Mouse (Mus musculus) brown adipose tissue, adult 24 weeks (tissue): Measurements from ENCODE around the gene Gm47985. TPM values are rescaled to one million over a fixed set of nuclear protein-coding genes. Genes with fewer than 3 reads are reported as not detected.
"Not testable (repeated sequence)": the region's sequence is repeated elsewhere in the genome, so short reads cannot be mapped to it uniquely, and the experiment has no call there.

Experiments
- H3K27ac ChIP-seq: fragments of 200-500 bp; replicated peaks from 2 replicates; pipeline ENCODE4 v1.5.1; 2012; ENCODE audit warnings: low read depth, mild to moderate bottlenecking, low read length
- H3K4me1 ChIP-seq: fragments of 200-500 bp; 2 replicates; pipeline ENCODE4 v1.6.1; 2012; ENCODE audit warnings: low read length, mixed read lengths; ENCODE audit not compliant: control insufficient read depth, insufficient read depth, insufficient read length
- H3K4me3 ChIP-seq: fragments of 200-500 bp; 2 replicates; pipeline ENCODE4 v1.5.1; 2012; ENCODE audit warnings: low read depth, mild to moderate bottlenecking, low read length, moderate library complexity; ENCODE audit not compliant: insufficient read depth
- polyA plus RNA-seq: library from polyadenylated mRNA; stranded (reverse); fragments of >200 nt; gene quantifications from 2 replicates; pipeline ENCODE4 v1.2.4, GENCODE M21; 2012; ENCODE audit not compliant: missing spikeins, insufficient read depth, insufficient read length

The Gm47985 gene
- polyA plus RNA-seq, result not detected in 2 replicates

DNA sequence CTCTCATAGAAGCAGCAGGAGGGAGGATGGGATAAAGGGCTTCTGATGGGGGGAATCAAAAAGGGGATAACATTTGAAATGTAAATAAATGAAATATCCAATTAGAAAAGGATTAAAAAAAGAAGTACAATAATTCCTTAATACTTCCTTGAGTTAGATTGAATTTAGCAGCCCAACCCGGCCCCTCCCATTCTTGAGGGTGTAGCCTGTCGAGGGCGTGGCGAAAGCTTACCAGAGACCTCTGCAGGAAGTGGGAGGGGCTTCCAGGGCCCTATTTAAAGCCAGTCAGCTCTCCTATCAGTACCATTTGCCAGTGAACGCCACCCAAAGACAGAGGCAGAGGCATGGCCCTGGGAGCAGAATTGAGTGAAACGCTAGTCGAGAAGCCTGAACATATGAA is at the start of gene Gm47985:
Gm47985 (plus strand) TSS at position 272 of the 400 bp plus-strand sequence.
- not testable (repeated sequence) for H3K4me1 ChIP-seq, H3K27ac ChIP-seq, H3K4me3 ChIP-seq

DNA sequence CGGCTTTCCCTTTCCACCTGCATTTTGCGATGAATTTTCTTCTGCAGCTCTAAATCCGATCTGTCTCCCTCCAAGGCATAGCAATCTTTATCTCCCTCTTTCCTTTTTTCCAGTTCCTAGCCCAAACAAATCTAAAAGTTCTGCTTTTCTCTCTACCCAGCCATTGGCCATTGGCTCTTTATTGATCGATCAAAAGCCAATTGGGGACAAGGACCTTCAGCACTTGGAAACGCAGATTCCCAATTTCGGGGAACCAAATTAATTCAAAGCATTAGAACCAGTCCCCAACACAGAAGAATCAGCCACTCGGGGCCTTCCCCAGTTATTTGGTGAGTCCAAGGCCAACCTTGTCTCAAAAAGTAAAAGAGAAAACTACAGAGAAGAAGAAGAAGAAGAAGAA is 49.7 kb upstream of the Gm47985 start:
- H3K27ac ChIP-seq, result no peak overlapping the region
- H3K4me3 ChIP-seq, result no peak overlapping the region
- H3K4me1 ChIP-seq, result peaks cover 1% of the 10 kb centered on the region

DNA sequence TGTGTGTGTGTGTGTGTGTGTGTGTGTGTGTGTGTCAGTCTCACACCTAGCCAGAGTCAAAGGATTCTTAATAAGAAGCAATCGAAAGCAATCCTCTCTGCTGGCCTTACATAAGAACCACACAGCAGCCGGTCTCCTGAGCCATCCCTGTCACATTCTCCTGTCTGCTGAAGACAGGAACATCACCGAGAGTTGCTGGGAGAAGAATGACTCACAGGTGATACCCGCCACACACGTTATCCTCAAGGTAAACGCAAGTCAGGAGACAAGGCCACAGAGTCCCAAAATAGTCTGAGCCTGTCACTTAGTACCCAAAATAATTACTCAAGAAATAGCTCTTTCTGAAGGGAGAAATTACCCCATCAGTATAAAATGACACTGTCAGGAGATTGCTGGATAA is 43.9 kb upstream of the Gm47985 start:
- H3K4me1 ChIP-seq, result no peaks in the 10 kb centered on the region
- no peak overlapping the region for H3K27ac ChIP-seq
- H3K4me3 ChIP-seq, result no peak overlapping the region

DNA sequence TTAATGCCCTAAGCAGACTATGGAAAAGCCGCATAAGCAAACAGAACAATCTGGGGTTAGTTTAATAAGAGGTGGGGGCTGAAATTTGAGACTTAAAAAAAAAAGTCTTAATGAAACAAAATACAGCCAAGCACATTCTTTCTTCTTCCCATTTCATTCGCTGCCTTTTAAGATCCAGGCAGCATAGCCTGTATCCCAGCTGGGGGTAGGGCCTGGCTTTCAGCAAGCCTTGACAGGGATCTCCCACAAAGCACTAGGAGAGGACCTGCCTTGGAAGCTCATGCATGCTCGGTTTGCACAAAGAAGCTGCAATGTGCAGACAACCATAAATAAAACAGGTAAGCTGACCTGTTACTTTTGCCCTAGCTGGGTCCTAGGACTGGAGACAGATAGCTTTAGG is 41.4 kb upstream of the Gm47985 start:
- Histone ChIP-seq H3K4me1 (no peaks in the 10 kb centered on the region), H3K4me3 (no peak overlapping the region), H3K27ac (no peak overlapping the region)

DNA sequence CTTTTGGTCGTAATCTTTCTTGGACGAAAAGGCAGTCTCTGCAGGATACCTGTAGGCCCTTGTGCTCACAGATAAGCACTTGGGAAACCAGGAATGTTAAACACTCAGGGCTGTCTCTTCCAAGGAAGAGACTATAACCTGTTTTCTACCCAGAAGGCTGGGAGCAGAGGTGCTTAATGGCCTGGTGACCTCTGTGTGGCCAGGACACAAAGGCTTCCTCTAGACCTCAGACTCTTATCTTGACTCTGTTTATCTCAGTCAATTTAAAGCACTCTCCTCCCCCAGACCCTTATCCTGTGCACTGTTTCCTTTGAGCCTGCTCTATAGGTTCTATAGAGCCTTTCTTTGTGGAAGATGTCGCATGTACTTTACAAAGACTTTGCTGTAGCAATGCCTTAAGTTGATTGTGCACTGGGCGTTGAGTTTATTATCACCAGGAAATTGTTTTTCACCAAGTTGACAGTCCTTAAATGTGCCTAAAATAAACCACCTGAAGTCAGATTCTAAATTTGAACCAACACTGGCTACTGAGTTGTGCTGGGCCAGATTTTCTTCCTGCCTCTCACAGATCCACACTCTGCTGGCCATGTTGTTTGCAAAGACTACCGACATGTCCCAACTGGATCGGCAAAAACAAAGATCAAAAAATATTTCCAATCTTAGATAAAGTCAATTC is 37.7 kb upstream of the Gm47985 start:
- Histone ChIP-seq H3K4me1 (no peaks in the 10 kb centered on the region), H3K4me3 (no peak overlapping the region), H3K27ac (no peak overlapping the region)

DNA sequence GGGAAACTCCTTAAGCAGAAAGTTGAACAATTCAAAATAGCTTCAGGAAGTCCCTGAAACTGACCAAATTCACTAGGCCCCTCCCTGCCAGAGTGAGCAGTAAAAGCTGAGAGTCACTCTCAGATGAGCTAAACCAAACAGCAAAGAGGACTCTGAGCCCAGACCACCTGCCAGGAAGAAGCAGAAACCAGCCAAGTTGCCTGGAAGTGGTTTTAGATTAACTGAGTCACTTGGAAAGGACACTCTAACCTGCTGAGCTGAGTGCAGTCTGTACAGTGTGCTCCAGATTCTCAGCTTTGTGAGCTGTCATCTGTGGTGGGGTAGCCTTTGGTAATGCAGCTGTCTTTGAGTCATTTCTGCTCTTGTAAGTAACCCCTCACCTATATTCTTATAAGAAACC is 34.5 kb upstream of the Gm47985 start:
- Histone ChIP-seq H3K27ac (no peak overlapping the region), H3K4me1 (no peaks in the 10 kb centered on the region), H3K4me3 (no peak overlapping the region)

DNA sequence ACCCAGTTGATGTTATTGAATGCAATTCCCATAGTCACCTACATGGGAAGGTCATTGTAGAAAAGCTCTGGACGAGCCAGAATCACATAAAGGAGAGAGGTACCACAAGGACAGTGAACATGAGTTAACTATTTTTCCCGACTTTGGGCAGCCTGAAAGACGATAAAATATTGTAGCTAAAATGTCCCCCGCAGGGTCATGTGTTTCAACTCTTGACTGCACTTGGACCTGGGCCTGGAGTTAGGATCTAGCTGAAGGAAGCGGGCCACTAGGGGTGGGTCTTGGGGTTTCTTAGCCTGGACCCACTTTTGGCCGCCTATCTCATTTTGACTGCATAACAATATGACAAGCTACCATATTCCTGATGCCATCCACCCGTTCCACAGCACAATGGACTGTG is 32.1 kb upstream of the Gm47985 start:
- no peaks in the 10 kb centered on the region for H3K4me1 ChIP-seq
- no peak overlapping the region for H3K4me3 ChIP-seq
- H3K27ac ChIP-seq, result no peak overlapping the region

DNA sequence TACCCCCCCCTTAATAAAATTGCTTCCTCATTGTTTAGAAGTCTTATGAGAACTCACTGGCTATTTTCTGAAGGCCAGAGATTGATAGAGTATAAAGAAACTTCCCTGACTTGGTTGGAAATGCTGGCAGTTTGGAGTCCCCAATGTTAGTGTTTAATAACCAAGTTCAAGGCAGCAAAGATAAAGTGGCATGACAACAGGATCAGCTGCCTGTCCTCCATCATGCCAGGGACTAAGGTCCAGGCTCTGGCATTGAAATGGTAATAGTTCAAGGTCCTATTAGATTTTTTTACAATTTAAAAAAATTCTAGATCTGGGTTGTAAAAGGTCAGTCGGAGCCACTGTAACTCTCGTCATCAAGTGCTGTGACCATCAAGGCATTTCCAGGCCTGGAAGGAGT is 31.2 kb upstream of the Gm47985 start:
- H3K4me3 ChIP-seq, result no peak overlapping the region
- H3K27ac ChIP-seq, result no peak overlapping the region
- no peaks in the 10 kb centered on the region for H3K4me1 ChIP-seq

DNA sequence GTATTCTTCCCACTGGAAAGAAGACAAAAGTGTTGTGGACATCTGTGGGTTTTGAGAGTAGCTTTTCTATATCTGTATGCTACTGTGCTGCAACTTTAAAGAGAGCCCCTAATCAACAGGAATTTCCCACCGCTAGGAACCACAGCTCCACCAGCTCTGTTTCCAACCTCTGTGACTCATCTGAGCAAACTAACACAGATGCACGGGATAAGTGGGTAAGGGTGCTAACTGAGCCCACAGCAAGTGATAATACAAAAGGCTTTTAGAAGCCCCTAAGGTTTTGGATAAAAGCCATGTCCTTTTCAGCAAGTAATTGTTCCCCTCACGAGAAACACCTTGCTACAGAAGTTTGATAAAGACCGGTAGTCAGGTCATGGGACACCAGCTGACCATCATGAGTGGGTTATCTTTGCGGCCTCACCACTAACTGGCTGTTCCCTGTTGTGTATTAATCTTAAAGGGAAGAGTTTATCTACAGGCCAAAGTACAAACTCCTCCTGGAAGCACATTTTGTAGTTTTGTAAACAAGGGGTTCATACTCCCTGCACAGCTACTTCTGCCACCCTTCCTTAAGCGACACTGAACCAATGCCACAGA is 29.2 kb upstream of the Gm47985 start:
- Histone ChIP-seq H3K4me1 (no peaks in the 10 kb centered on the region), H3K27ac (no peak overlapping the region), H3K4me3 (no peak overlapping the region)

DNA sequence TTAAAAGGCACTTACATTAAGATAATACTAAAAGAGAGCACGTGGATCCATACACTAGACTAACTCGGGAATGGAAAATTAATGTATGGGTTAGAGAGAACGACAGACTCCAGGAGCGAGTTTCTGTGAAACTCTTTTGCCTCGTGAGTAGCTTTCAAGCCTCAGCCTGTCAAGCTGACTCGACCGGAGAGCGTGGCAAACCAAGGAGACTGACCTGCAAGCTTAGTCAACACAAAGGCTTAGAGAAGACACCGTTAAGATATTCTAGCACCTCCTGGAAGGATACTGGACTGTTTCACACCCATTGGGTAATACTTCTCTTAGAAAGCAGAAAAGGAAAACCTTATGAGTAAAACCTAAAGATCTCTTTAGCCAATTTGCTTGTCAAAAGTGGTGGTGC is 28.2 kb upstream of the Gm47985 start:
- not testable (repeated sequence) for H3K4me1 ChIP-seq, H3K27ac ChIP-seq, H3K4me3 ChIP-seq

DNA sequence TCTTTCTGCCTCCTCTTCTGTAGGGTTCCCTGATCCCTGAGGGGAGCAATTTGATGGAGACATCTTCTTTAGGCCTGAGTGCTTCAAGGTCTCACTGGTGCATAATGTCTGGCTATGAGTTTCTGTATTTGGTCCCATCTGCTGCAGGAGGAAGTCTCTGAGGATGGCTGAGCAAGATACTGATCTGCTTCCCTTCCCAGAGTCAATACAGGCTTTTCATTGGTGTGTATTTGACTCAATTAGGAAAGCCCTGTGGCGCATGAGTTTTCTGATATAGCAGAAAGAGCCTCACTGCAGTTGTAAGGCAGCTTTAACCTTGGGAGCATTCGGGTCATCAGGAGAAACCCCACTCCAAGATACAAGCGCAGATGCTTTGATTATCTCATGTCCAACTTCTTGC is 26.2 kb upstream of the Gm47985 start:
- H3K4me3 ChIP-seq, result no peak overlapping the region
- H3K27ac ChIP-seq, result no peak overlapping the region
- H3K4me1 ChIP-seq, result no peaks in the 10 kb centered on the region

DNA sequence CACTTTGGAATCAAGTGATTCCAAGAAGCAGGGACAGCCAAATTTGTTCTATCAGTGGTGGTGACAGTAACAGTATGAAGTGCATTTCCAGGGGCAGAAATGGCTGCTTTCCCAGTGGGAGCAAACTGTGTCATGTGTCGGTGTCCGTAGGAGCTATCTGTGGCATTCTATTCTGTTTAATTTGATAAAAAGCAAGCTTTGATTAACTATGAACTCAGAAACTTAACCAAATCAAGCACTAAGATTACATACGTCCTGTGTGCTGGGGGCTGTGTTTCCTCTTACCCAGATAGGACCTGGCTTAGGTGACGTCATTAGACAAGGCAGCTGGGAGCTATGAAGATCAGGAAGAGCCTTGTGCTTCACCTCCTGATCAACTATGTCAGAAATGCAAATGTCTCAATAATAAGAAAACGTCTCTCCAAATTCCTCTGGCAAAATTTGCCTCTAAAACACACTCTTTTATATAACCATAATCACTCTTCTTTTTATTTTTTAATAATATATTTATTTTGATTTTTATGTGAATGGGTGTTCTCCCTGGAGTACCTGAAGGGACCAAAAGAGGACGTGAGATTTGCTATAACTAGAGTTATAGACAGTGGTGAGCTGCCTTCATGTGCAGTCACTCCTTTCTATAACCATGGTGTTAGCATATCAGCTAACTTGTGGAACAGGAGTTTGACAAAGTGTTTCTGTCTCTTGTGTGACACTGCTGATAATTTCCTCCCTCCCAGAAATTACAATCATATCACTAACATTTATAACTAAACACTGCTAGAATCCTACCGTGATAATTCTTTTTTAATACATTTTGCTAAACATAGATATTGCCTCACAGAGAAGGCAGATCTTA is 25.3 kb upstream of the Gm47985 start:
- Histone ChIP-seq H3K27ac (no peak overlapping the region), H3K4me1 (no peaks in the 10 kb centered on the region), H3K4me3 (no peak overlapping the region)

DNA sequence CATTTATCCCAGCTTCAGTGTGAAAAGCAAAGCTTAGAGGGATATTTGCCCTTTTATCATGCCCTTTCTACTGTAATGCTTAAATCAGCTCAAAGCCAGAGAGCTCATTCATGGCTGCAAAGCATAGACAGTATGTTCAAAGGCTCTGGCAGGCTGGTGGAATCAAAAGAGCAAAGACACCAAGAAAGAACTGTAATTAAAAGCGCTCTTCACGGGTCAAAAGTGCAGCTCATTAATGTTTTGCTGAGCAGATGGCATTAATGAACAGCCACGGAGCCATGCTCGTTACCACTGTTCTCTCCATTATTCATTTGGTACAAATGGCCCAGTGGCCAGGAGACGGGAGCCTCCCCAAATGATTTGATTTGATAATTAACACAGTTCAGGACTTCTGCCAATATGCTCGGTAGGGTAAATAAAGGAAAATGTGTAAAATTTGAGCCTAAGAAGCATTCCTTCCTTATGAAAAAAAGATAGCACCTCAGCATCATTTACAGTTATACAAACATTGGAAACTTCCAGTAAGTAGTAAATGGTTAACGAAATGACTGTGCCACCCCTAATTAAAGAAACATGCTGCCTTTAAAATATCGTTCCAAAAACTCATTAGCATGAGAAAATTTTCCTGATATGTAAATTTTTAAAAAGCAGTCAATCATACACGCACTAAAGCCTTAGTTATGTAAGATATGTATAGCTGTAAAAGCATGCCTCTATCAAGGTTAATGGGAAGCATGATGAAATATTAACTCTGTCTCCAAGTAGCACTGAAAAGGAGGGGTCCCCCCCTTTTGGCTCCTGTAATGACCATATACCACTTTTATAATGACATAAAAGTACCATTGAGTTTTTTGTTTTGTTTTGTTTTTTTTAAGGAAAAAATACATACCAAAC is 24.1 kb upstream of the Gm47985 start:
- no peak overlapping the region for H3K4me3 ChIP-seq
- H3K27ac ChIP-seq, result no peak overlapping the region
- no peaks in the 10 kb centered on the region for H3K4me1 ChIP-seq

DNA sequence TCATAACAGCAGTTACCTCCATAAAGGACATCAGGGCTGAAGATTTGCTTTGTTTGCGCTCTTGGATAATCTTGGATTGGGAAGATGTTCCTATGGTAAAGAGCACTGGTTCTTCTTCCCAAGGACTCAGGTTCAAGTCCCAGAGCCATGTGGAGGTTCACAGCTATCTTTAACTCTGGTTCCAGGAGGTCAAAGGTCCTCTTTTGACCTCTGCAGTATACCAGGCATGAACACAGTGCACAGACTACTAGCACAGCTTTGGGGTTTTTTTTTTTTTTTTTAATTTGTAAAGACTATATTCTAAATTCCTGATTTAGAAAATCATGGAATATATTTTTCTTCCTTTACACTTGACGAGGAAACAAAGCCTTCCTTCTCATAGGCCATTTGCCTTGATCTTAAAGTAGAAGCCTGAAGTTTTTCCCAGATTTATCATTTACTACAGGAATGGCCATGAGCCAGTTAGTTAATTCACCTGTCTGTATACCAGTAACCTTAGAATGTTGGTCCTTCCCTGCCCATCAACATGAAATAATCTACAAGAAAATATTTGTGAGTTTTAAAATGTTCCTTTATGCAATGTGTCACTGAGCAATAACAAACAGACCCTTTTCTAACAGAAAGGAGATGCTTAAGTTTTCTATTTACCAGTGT is 23.4 kb upstream of the Gm47985 start:
- Histone ChIP-seq H3K4me1 (no peaks in the 10 kb centered on the region), H3K27ac (no peak overlapping the region)

More for the DNA sequence above, 23.4 kb upstream of the Gm47985 start:
- H3K4me3 ChIP-seq, result no peak overlapping the region
